Mouse (Mus musculus) T-cell, adult 66 days (primary cell): Measurements from ENCODE around the gene Calcb. TPM values are rescaled to one million over a fixed set of nuclear protein-coding genes. Genes with fewer than 3 reads are reported as not detected.

Source experiments
- total RNA-seq, 2 experiments: library from RNA; stranded (reverse); gene quantifications; 3 replicates in 1 of 2; 4 replicates in 1 of 2; pipeline ENCODE4 v1.2.4; 2023

The Calcb gene
- not detected for total RNA-seq

DNA sequence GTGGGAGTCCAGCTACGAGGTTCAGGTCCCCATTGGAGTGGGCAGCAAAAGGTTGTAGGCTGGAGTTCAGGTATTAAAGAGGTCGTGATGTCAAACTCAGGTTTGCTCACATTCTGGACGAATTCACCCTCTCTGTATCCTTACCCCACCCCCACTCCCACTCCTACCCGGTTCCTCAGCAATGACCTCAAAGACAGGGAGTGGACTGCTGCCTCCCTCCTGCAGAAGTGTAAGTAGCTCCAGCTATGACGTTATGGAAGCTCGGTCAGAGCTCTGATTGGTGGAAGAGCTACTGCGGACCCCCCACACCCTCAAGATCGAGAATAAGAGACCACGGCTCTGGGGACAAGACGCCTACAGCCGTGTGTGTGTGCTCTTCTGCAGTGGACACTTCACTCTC is at the start of gene Calcb:
Calcb (plus strand) TSS at position 344 of the 400 bp plus-strand sequence.

DNA sequence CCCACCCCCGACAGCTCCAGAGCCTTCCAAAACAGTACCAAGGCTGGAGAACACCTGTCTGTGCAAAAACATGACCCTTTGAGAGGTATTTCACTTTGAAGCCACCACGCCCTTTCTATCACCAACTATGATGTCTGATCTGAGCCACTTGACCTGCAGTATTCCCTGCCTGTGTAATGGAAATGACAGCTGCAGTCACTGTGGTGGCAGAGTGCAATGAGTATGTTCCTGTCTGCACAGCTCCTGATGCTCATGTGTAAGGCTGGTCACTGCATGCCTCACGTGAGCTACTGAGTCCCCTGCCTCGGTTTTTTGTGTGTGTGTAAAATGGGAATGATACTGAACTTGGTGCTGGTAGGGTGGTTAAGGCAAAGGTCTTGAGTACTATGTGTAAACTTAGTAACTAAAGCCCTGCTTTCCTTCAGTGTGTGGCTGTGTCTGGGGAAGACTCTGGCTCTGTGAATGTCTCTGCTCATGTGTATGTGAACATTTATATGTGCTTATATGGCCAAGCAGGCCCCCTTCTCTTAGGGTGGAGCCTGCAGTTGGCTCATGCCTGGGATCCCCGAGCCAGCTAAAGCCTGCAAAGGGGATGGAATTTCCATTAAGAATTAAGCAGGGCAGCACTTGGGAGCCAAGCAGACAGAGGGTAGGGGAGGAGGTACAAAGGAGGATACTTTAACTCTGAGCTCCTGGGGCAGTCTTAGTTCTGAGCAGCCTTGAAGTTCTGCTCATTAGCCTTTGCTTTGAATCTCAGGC is 24.8 kb downstream of the Calcb start, which contains the start of gene Insc:
Insc (plus strand) TSS at position 673 of the 759 bp plus-strand sequence.

Other genes with a start within 250 kb of the Calcb start
- 1 to 10 TPM; 3.1 to 3.8 TPM for gene Cyp2r1, start 155.7 kb upstream of the Calcb start, total RNA-seq
- not detected for gene Calca, start 82.3 kb upstream of the Calcb start, total RNA-seq
- not detected for gene Insc, start 25.1 kb downstream of the Calcb start, total RNA-seq